Mouse (Mus musculus) large intestine, adult 2 months (tissue): Measurements from ENCODE around the gene Maml3. TPM values are rescaled to one million over a fixed set of nuclear protein-coding genes. Genes with fewer than 3 reads are reported as not detected.

Experiments used
- DNase-seq: peaks from one replicate; pipeline ENCODE4 v3.0.0-alpha.2; 2012; ENCODE audit warnings: low read depth, low spot score
- WGBS: fragments of 180-500 bp; shearing (Covaris S2); methylation state at CpG from one replicate; pipeline ENCODE4 v1.1.7; 2018; 5-methylcytosine and 5-hydroxymethylcytosine counted together
- polyA plus RNA-seq: library from polyadenylated mRNA; depleted of rRNA; stranded (reverse); fragments of >200 nt; gene quantifications from 2 replicates; pipeline ENCODE4 v1.2.3, GENCODE M21; 2012

Maml3 gene
- polyA plus RNA-seq, 1 experiment, result 1.8 TPM

DNA sequence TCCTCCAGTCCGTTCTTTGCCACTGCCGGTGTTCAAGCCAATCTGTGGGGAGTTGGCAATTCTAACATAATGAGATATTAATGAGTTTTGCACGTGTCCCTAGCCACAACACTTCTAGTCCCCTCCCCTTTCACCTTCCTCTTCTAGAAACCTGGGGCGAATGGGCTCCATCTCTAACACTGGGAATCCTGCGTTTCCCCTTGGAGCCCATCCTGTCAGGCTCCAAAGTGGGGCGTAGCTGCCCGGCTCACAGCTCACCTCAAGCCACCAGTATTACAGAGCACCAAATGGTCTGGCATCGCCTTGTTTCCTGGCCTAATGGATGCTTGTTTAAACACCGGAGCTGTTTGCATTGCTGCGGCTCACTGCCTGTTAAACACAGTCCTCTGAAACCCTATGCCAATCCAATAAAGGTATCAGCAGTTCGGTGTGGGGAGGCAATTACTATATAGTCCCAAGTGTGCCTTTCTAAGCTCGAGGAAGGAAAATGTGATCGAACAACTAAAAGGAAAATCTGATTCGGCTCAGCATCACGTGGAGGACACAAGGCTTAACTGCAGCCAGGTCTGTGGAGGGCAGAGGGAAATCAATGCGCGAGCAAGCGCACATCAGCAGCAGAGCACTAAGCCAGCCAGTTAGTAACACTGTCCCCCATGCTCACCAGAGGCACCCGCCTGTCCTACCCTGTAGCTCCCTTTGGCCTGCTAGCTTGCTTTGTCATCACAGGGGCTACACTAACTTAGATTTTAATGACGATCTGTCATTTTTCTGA is 216.0 kb downstream of the Maml3 start:
- peak; percentile 40 for DNase-seq
- WGBS, result 32% methylated on average over 20 of the region's 20 CpGs

DNA sequence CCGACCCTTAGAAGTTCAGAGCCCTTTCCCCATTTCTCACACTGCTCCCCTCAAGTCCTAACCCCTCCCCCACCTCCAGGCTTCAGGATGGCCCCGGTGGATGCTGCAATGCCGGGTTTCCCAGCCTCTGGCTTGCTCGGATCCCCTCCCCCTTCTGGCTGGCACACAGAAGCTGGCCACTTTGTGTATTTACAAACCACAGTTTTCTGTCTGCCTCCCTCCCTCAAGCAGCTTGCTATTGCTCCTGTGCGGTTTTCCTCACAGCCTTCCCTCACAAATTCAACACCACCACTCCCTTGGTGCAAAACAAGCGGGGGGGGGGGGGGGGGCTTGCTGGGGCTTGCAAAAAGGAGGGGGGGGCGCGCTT is 216.6 kb downstream of the Maml3 start:
- DNase-seq, result no peak
- 27% methylated on average over 8 of the region's 8 CpGs for WGBS

DNA sequence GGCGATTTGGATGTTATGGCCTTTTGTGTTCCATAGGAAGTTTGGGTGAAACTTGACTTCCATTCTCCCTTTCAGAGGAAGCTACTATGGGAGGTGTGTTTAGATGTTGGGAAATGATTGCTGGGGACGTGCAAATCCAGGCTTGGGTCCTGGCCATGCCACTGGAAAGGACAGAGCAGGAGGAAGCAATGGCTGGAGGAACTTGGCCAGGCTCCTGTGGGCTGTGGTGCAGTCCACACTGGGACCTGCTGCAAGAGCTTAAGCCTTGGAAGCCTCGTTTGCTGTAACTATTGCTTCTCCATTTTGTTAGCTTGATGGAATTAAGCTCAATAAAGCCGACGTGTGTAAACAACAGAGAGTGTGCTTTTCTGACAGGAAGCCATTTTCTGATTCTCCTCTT is 219.0 kb downstream of the Maml3 start:
- DNase-seq, result no peak
- 67% methylated on average over 5 of the region's 5 CpGs for WGBS

DNA sequence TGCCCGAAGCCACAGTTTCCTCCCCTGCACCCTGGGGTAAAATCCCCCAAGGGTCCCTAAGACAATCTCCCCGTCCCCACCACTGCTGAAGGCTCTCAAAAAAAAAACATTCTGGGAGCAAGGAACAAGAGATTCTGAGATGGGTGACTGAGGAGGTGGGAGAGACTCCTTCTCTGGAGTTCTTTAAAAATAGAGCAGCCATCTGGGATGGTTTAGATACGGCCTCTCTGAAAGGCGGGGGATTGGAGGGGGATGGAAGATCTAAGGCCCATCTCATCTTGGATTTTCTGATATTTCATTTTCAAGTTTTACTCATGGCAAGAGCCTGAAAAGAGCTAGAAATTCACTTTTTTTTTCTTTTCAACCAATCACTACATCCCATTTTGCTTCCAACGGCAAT is 219.4 kb downstream of the Maml3 start:
- no peak for DNase-seq
- WGBS, result 95% methylated on average over 5 of the region's 5 CpGs

DNA sequence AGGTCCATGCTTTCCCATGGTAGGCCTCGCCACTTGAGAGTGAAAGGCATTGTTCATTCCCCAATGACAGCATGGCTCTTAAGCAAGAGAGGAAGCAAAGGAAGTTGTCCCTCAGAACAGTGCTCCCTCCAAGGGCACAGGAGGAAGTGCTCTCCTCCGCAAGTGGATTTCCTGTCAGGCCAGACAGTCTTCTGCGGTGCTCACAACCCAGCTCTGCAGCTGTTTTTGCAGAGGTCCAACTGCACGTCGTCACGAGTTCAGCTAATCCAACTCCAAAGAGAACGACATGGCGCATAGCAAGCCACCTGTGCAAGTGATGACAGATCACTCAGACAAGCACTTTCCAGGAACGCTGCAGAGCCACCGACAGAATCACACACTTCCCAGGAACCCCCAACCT is 222.9 kb downstream of the Maml3 start:
- DNase-seq, result no peak
- 75% methylated on average over 10 of the region's 10 CpGs for WGBS

DNA sequence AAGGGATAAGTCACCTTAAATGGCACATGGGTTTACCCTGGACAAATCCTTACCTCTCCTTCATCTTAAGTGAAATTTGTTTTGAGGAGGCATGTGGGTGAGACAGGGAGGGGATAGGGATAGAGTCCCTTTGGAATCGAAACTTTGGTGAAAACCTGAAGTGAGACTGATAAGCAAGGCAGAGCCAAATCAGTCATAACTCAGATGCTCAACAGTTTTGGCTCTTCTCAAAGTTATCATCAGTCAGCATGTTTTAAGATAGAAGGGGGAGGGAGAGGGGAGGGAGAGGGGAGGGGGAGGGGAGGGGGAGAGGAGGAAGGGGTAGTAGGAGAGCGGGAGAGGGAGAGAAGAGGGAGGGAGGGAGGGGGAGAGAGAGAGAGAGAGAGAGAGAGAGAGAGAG is 223.5 kb downstream of the Maml3 start:
- 72% methylated on average over 2 of the region's 2 CpGs for WGBS
- DNase-seq, result no peak

DNA sequence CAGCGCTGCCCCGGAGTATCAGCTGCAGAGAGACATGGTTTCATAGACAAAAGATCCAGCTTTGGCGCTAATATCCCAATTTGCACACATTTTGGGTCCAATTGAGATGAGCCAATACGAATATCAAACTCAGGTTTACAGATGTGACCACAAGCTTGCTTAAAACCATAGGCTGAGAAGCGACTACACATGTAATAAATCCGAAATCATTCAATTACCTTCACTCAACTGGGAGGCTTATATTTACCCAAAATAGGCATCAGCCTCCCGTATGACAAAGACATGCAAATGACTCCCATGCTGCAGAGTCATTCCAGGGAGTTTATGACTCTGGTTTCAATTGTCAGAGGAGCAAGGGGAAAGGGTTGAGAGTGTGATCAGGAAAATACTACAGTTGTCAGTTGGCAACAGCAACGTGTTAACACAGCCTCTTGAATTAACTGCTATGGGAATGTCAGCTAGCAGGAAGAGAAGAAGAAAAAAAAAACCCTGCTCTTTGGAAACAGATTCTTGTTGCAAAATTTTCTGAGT is 224.3 kb downstream of the Maml3 start:
- no peak for DNase-seq
- WGBS, result 72% methylated on average over 8 of the region's 8 CpGs

DNA sequence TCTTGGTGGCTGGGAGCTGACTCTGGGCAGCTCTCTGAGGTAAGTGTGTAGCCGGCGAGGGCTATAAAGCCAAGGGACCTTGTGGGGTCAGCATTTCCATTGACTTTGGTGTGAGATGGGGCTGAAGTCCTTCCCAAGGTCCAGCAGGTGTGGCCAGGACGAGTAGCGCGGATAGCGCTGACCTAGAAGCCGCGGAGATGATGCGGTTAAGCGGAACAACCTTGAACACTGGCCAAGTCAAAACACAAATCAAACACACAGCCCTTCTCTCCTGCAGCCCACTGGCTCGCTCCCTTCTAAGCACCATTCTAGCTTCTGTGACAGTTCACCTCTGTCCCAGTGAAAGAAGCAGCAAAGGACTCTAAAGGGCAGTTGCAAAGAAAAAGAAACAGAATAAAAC is 225.7 kb downstream of the Maml3 start:
- DNase-seq, result no peak
- WGBS, result 87% methylated on average over 11 of the region's 11 CpGs

DNA sequence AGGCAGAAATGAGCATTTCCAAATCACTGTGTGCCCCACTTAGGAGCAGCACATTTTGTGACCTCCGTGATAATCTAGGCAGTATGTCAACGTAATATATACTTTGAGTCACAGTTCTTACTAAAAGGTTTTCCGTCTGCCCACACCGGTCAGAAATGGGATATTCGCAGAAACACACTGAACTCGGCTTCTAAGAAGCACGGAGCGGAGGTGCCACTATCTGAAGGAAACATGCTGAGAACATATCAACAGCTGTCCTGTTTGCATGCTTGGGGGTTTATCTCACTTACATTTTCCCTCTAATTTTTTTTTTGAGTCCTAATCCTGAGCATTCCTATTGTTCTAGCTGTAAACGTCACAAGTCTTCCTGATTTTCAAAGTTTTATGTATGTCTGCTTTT is 226.3 kb downstream of the Maml3 start:
- no peak for DNase-seq
- 92% methylated on average over 9 of the region's 9 CpGs for WGBS

DNA sequence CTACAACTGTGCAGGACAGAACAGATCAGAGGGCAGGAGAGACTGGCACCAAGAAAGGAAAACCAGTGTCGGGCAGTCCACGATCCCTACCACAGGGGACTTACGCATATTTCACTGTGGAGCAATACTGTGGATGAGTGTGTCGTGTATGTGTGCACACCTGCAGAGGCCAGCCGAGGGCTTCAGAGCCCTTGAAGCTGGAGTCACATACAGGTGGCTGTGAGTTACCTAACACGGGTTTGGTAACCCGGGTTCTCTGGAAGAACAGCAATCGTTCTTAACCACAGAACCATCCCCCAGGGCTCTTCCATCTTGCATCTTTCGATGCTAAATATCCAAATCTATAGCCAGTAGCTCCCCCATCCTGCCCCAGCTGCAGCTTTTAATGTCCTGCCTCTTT is 228.1 kb downstream of the Maml3 start:
- WGBS, result 92% methylated on average over 9 of the region's 9 CpGs
- no peak for DNase-seq

DNA sequence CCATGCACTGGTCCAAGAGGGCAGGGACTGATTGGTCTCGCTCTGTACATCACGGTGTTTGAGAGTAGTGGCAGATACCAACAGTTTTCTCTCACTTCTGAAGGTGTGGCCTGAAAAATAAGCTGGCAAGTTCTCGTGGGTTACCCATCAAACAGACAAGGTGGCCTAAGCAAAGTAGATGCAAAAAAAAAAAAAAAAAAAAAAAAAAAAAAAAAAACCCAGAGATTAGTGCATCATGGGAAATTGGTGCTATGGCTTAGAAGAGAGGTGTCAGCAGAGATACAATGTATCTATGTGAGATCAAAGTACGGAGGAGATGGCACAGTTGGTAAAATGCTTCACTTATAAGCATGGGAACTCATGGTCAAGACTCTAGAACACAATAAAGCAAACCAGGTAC is 229.2 kb downstream of the Maml3 start:
- 88% methylated on average over 4 of the region's 4 CpGs for WGBS
- no peak for DNase-seq

DNA sequence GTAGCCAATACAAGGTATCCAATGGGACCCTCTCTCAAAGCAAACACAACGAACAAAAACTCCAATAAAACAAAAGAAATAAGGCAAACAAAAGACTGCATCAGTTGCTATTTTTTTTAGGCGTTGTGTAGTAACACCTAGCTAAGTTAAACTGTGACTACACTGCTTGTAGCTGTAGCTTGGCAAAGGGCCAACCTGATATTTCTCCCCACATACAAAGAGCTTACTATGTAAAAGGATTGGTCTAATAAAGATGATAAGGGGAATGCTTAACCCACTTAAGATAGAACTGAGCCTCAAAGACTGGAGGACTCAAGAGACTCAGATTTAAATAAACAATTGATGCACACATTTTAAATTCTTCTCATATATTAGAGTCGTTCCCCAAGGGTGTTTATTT is 230.6 kb downstream of the Maml3 start:
- DNase-seq, result no peak
- 38% methylated on average over 3 of the region's 3 CpGs for WGBS

DNA sequence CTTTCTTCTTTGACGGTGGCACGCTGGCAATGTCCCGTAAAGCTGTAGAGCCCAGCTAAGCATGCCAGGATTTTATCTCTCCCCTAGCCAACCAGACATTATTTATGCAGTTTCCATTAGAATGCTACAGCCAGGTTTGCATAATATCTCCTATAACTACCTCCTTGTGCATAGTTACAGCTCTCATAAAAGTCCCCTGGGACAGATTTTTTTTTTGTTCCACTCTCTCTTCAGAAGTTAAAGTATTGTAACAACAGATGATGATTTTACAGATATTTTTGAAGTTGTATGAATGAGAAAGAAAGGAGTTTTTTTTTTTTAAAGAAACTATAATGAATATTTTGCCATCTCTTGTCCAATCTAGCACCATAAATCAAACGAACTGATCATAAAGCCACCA is 232.1 kb downstream of the Maml3 start:
- WGBS, result 45% methylated on average over 4 of the region's 4 CpGs
- DNase-seq, result no peak

DNA sequence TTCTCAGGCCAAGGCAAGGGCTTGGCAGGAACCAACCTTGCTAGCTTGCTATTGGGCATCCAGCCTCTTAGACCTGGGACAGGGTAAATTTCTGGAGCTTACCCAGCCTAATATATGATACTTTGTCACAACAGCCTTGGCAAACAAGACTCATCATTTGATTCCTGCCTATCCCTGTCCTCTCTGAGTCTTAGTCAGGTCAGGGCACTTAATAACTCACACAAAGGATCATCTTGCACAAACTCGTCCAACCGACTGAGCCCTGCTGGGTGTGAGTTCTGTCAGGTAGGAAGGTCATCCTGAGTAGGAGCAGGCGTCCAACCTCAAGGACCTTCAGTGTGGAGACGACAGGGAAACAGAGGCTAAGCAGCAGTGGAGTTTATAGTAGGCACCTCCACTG is 233.5 kb downstream of the Maml3 start:
- WGBS, result 96% methylated on average over 4 of the region's 4 CpGs
- DNase-seq, result no peak

DNA sequence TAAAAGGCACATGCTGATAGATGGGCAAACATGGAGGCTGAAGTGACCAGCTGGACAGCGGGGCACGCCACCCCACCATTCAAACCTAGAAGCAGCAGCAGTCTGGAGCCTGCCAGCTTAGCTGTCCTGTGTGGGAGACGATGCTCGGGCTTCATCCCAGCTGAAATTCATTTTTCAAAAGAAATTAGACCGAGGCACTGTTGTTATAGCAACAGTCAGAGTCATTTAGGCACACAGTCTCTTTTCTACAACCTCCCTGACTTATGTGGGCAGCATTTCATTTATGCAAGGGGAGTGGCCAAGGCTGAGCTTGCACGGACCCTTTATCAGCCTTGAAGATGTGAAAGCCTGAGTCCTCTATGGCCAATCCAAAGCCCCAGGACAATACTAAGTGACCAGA is 234.9 kb downstream of the Maml3 start:
- 84% methylated on average over 6 of the region's 6 CpGs for WGBS

DNA sequence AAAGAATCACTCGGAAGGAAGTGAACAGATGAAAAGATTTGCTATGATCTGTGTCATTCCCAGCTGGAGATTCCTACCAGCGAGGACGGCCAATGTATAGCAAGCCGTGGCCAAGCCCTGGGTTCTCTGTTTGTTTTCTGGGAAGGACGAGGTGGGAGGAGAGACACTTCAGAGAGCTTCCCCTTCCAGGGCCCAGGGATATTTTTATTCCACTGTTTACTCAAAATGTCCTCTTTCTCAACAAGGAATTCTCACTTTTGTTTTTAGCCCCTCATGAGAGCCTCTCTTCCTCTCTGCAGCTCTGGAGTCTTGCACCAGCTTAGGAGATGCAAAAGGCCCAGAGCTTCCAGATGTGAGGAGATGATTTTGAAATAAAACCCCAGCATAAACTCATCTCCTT is 236.0 kb downstream of the Maml3 start:
- no peak for DNase-seq
- 2% methylated on average over 5 of the region's 5 CpGs for WGBS

More for the DNA sequence above, 234.9 kb downstream of the Maml3 start:
- DNase-seq, result no peak

DNA sequence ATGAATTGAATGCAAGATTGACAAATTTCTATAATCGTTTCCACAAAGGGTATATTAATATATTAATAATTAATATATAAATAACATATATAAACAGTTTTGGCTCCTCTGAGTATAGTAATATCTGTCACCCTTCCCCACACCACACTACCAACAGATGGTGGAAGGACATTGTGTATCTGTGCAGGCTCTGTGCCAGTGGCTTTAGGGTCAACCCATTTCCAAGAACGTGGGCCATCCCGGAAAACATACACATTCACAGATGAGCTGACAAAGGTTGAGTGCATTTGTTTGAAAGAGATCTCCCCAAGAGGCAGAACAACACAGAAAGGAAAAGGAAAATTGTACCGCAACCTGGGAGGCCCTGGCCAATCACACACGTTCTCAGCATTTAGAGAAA is 238.4 kb downstream of the Maml3 start:
- WGBS, result 86% methylated on average over 5 of the region's 5 CpGs
- no peak for DNase-seq

DNA sequence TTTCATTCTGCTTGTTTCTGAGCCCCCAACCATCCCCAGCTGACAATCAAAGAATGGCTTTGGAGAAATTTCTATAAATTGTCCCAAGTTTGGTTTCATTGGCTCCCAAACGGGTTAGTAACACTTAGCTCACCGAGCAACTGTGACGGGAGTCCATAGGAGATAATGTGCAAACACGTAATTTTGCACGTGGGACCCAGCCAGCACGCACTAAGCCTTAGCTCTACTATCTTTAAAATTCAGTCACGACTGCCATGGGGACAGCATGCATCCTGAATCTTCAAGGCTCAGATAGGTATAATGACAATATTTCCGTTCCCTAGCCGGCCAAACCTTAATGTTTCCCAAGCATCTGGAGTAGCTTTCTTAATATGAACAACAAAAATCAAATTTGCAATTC is 243.2 kb downstream of the Maml3 start:
- 92% methylated on average over 9 of the region's 9 CpGs for WGBS

DNA sequence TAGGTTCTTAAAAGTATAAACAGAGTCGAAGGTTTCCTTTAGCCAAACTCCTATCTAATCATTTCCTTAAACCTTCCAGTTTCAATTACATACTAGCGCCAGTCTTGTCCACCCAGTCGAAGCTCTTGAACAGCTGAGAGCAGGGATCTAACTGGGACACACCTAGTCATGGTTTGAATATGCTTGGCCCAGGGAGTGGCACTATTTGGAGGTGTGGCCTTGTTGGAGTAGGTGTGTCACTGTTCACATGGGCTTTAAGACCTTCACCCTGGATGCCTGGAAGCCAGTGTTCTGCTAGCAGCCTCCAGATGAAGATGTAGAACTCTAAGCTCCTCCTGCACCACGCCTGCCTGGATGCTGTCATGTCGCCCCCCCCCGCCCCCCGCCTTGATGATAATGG is 244.4 kb downstream of the Maml3 start:
- WGBS, result 52% methylated on average over 7 of the region's 7 CpGs

More for the DNA sequence above, 243.2 kb downstream of the Maml3 start:
- no peak for DNase-seq

DNA sequence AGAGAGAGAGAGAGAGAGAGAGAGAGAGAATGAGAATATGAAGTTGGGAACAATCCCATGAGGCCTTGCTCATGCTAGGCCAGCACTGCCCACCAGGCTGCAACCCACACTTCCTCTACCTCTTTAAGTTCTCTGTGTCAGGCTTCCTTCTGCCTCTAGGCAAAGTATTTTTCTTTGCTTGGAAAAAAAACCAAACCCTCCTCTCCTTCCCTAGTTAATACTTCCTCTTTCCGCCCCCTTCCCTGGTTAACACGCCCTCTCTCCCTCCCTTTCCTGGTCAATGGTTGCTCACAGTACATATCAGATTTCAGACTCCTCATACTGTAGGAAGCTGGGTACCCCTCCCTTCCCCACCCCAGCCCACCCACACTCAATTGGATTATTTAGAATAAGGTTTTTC is 245.7 kb downstream of the Maml3 start:
- no peak for DNase-seq
- WGBS, result 48% methylated on average over 2 of the region's 2 CpGs

More for the DNA sequence above, 244.4 kb downstream of the Maml3 start:
- no peak for DNase-seq

DNA sequence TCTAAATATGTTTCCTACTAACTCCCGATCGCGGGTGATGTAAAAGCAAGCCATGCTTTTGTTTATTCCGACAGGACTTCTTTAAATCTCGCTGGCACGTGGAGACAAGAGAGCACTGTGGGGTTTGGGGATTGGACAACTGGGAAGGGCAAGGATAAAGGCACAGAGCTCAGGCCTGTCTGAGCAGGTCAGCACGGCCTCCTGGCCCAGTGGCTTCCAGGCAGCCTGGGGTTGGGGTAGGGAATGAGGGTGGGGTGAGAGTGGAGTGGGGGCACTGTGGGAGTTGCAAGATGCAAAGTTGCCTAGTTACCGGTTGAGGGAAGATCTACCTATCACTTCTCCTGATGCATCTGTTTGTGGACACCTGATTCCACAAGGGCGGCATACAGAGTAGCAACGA is 250.7 kb downstream of the Maml3 start:
- 89% methylated on average over 10 of the region's 10 CpGs for WGBS

DNA sequence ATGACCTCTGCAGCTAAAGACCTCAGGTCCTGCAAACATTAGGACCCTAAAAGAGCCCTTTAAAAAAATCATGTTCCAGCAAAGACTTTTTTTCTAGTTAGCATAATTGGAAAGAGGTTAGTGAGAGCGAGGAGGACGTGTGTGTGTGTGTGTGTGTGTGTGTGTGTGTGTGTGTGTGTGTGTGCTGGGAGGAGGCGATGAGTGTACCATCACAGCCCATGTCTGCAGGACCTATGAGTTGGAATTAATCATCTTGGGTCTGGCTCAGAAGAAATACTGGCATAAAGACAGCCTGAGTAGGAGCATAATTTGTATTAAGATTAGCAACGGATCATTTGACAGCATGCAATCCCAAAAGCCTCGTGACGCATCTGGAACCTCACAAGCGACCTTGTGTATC is 251.3 kb downstream of the Maml3 start:
- 89% methylated on average over 7 of the region's 7 CpGs for WGBS
- DNase-seq, result no peak

More for the DNA sequence above, 250.7 kb downstream of the Maml3 start:
- no peak for DNase-seq
